Mouse (Mus musculus): Measurements from ENCODE around the gene 1700057G04Rik.

The 1700057G04Rik gene

GRCm38 (mm10) chr9:92385831-92386230 lies 76.7 kb downstream of the 1700057G04Rik start:
- DNase-seq (ENCODE audit: extremely low spot score, low spot score) = no peak

GRCm38 (mm10) chr9:92386871-92387270 lies 77.7 kb downstream of the 1700057G04Rik start:
- DNase-seq (ENCODE audit: extremely low spot score, low spot score) = no peak

GRCm38 (mm10) chr9:92387404-92387803 lies 78.2 kb downstream of the 1700057G04Rik start:
- no peak for DNase-seq (ENCODE audit: extremely low spot score, low spot score)

GRCm38 (mm10) chr9:92402628-92403027 lies 93.5 kb downstream of the 1700057G04Rik start:
- DNase-seq (ENCODE audit: extremely low spot score, low spot score) = no peak
